Mouse (Mus musculus) neutrophil, adult 5-6 weeks (primary cell): ENCODE results near the gene Apoc4. TPM values are rescaled to one million over a fixed set of nuclear protein-coding genes. Genes with fewer than 3 reads are reported as not detected.
"Not testable (repeated sequence)": the region's sequence is repeated elsewhere in the genome, so short reads cannot be mapped to it uniquely, and the experiment has no call there.

Experiments
- ATAC-seq: fragments of 151-379, 151-347 bp; 2 replicates; pipeline ENCODE4 v1.8.0; 2017; ENCODE audit warnings: mild to moderate bottlenecking, moderate TSS enrichment; ENCODE audit not compliant: insufficient number of reproducible peaks, poor library complexity, low FRiP score, severe bottlenecking; ENCODE audit errors: extremely low read depth
- total RNA-seq: library from RNA; stranded (forward); fragments of 200-1000 nt; gene quantifications from 2 replicates; pipeline ENCODE4 v1.2.3, GENCODE M21; 2017

Gene Apoc4
- total RNA-seq, 1 experiment from 2014 or later, result 0.23 TPM

DNA sequence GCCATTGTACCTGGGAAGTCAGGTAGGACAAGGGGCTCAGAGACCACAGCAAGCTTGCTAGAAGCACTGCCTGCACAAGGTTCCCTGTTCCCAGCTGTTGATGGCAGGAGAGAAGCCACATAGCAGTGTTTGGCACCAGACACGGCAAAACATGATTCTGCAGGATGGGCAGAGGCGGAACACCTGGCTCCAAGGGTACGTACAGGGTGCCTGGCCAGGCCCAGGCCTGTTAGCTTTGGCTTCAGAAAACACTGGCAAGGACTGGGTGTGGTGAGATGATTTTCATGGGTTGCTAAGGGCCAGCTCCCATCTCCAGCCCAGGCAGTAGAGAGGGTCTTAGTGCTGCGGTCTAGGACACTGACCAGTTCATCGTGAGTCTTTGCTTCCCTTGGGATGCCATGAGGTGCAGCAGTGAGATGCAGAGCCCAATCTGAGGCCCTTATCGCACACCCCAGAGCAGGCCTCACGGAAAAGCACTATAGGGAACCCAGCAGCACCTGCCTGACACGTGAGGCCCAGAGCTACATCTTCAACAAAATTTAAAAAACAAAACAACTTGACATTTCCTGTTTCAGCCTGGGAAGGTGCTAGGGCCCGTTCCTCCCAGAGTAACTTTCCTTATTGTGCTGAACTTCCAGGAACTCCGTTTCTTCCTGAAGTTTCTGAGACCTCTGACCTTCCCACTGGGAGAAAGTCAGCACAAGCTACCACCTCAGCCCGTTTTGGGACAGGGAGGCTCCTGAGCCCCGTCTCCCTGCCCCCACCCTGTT lies 19.2 kb upstream of the Apoc4 start:
- ATAC-seq, result no peak

DNA sequence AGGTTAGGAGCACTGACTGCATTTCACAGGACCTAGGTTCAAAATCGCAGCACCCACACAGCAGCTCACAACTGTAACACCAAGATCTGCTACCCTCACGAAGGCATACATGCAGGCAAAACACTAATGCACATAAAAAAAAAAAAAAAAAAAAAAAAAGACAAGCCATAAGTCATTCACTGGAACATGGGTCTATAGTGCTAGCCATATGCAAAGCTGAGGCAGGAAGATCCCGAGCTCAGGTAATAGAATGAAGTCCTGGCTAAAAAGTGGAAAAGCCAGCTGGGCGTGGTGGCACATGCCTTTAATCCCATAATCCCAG lies 18.5 kb upstream of the Apoc4 start:
- no peak for ATAC-seq

- peak; percentile 56 for ATAC-seq
These were observed 17.9 kb upstream of the Apoc4 start, which contains the start of gene Apoe for GRCm38 (mm10) chr7:19698907-19699826. Gene Apoe (minus strand): TSS chr7:19699188.

- peak; percentile 33; the same call in 1 of the 2 replicates for ATAC-seq
These were observed 16.9 kb upstream of the Apoc4 start for GRCm38 (mm10) chr7:19697949-19698906.

DNA sequence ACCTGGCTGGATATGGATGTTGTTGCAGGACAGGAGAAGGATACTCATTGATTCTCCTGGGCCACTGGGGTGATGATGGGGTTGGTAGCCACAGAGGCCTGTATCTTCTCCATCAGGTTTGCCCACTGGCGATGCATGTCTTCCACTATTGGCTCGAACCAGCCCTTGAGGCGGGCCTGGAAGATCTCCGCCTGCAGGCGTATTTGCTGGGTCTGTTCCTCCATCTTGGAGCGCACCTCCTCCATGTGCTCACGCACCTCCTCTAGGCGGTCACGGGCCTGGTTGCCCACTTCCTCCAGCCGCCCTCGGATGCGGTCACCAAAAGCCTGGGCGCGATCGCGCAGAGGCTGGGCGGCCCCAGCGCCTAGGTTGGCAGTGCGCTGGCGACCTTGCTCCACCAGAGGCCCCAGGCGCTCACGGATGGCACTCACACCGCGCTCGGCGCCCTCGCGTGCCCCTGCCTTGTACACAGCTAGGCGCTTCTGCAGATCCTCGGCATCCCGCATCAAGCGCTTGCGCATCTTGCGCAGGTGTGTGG lies 15.1 kb upstream of the Apoc4 start:
- no peak for ATAC-seq

- ATAC-seq, result no peak
These were observed 14.6 kb upstream of the Apoc4 start for GRCm38 (mm10) chr7:19695881-19696280.

DNA sequence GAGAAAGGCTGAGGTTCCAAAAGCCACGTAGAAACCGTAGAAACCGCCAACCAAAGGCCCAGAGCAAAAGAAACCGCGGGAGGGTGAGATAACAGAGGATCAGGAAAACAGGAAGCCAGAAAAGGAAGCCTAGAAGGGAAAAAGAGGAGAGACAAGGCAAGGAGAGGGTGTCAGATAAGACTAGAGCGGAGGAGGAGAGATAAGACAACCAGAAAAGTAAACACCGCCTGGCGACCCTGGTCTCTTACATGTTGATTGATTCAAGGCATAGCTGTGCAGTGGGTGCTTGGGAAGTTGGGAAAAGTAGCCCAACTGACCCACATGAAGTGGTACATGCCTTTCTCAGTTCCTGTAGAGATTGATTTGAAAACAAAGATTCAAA lies 13.9 kb upstream of the Apoc4 start:
- no peak for ATAC-seq

DNA sequence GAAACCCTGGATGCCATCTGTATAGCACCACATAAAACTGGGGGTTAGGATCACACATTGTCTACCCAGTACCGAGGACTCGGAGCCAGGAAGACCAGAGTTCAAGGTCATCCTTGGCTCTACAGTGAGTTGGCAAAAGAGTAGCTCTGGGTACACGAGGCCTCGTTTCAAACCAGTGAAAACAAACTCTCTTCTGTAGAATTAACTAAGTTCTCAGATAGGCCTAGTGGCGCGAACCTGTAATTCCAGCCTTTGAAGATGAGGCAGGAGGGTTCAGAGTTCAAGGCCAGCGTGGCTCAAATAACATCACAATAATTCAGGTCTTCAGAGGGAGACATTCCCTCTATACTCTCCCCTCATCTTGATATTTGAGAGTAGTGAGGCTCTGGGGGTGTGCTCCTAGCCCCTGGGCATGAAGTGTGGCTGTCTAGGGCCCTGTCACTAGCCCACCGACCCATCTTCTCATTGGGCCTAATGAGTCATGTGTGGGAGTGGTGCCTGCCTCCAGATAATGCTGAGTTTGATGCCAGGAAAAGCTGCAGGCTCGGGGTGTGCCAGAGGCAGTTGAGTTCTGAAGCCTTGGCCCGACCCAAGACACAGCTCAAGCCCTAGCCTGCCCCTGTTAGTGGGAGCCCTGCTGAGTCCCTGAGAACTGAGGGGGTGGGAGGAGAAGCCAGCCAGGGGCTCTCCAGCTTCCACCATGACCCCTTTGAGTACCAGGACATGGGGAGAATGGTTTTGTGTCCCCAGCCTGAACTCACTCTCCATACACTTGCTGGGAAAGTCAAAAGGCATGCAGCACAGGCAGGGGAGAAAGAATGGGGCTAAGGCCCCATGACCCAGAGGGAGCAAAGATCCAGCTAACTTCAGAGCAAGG lies 13.3 kb upstream of the Apoc4 start:
- ATAC-seq, result no peak

- ATAC-seq, result no peak
These were observed 12.1 kb upstream of the Apoc4 start for GRCm38 (mm10) chr7:19693421-19693820.

DNA sequence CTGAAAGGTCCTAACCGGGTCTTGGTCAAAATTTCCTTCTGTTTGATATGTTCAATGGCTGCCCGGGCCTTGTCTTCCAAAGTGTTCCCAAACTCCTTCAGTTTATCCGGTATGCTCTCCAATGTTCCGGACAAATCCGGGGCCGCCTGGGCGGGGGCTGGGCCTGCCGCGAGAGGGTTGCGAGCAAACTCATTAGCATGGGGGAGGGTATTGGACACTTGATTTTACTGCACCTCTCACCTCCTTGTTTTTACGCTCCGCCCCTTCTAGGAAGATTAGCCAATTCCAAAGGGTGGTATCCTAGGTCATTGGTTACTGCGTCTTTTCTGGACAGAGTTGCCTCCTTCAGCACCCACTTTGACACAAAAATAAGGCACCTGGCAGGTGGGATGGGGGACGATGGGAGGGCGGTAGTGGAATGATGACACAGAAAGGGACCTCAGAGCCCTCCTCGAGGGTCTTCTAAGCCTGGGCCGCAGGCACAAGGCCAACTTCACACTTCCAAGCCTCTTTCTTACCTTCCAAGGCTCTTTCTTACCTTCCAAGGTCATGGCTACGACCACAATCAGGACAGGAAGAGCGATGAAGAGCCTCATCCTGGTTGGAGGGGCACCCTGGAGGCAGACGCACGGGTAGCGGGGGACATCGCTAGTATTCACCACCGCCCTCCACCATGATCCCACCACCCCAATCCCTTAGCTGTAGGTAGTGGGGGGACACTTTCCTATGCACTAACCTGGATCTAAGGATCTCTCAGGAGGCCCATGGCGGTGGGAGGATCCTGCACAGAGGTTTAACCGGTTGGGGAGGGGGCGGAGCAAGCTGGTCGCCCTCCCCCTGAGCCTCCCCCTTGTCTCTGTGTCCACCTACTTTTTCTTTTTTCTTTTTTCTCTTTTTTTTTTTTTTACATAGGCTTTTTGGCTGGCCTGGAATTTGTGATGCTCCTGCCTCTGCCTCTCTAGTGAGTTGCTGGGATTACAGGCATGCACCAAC lies 10.9 kb upstream of the Apoc4 start, which contains the start of gene Apoc1:
Gene Apoc1, minus strand, starts transcription at position 788 of the 993 bp plus-strand sequence.
- no peak for ATAC-seq

GRCm38 (mm10) chr7:19691434-19691833 lies 10.2 kb upstream of the Apoc4 start:
- no peak for ATAC-seq

- no peak for ATAC-seq
These were observed 9.6 kb upstream of the Apoc4 start for GRCm38 (mm10) chr7:19690845-19691244.

GRCm38 (mm10) chr7:19688611-19689010 lies 7.3 kb upstream of the Apoc4 start:
- no peak for ATAC-seq

GRCm38 (mm10) chr7:19688101-19688500 lies 6.8 kb upstream of the Apoc4 start:
- no peak for ATAC-seq

- not testable (repeated sequence) for ATAC-seq
These were observed 5.8 kb upstream of the Apoc4 start for GRCm38 (mm10) chr7:19686927-19687583.

GRCm38 (mm10) chr7:19686521-19686920 lies 5.2 kb upstream of the Apoc4 start:
- ATAC-seq, result no peak
